Mouse (Mus musculus): ENCODE measurements around the gene Pvrig.
"Not testable (repeated sequence)": the region's sequence is repeated elsewhere in the genome, so short reads cannot be mapped to it uniquely, and the experiment has no call there.

Gene Pvrig

DNA sequence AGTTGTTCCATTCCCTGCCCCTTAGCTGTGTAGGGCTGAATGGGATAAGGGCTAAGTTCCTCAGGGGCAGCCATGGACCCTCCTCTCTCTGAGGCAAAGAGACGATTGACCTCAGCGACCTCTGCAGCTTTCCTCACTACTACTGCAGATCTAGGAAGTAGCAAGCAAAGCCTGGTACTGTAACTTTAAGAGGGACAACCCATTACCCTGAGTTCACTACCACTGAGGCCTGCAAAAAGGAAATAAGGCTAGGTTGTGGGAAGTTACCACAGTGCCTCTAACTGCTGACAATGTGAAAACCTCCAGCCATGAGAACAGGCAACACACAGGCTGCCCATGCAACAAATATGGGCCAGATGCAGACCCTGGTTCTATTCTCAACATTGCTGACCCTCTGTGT lies at the start of gene Pvrig:
TSS of gene Pvrig (plus strand) at position 301 of the 400 bp plus-strand sequence.
- DNase-seq, result no peak

DNA sequence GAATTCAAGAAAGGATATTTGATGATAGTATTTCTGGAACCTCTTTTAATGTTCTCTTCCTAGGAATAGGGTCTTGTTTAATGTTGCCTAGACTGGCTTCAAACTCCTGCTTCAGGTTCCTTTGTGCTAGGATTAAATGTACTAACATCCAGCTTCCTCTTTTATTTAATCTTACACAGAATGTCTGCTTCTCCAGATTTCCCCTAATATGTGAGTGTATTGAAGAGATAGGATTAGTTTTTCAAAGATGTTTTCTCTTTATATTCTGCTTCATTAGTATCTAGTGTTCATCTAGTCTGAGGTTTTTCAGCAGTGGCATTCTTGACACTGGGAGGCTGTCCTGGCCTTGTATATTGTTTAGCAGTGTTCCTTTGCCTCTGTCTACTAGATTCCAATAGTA lies 47.6 kb upstream of the Pvrig start:
- no peak for DNase-seq

DNA sequence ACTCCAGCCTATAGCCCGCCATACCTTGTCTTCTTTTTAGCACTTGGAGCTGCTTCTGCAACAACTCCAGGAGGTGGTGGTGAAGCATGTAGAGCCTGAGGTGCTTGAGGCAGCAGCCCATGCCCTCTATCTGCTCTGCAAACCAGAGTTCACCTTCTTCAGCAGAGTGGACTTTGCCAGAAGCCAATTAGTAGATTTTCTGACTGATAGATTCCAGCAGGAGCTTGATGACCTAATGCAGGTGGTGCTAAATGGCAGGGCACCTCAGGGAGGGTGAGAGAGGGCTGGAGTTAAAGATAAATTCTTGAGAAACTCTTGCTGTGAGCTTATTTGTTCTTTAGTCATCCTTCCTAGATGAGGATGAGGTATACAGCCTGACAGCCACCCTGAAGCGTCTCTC lies 42.1 kb upstream of the Pvrig start:
- no peak for DNase-seq

DNA sequence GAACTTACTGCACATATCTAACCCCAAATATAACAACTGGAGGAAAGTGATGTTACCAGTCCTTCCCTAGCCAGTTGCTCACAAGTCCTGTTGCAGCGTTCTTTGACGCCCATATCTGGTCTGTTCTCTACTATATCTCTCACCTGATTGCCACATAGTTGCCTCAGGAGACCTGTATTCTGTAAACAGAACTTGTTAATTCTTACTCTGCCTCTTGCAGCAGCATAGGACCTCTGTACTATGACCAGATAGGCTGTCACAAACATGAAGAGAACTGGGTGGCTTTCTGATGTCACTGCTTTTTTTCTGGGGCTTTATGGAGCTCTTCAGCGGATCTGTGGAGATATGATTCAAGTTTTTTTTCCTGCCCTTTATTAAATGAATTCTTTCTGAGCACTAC lies 29.0 kb upstream of the Pvrig start:
- DNase-seq, result no peak

DNA sequence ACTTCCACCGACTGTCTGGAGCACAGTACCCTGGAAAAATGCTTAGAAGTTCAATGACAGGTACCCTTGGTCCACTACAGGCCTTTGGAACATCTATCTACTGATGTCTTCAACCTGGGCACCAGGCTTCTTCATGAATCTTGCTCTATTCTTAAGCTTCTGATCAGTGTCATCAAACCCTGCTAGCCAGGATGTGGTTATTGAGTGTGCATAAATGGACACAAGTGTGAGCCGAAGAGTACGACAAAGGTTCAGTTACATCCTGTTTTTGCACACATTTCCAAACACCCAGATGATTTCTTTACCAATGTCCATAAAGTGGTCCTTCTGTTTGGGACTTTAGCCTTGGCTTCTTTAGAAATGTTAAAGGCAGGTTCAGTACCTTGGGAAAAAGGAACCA lies 1.5 kb downstream of the Pvrig start:
- no peak for DNase-seq

DNA sequence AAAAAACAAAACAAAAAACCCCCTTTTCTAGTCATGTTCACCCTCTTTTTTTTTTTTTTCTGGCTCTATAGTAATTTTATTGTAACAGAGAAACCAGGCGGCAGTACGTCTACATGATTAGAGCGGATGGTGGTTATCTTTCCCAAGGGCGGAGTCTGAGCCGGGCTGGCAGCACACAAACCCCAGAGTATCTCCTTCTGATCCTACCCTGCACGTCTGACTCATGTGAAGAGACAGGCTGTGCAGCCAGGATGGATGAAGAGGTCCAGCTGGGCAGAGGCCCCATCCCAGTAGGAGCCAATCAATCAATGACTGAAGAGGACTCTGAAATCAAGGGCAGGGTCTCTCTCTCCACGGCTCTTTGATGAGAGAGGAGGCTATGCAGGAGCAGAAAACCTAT lies 21.4 kb downstream of the Pvrig start:
- not testable (repeated sequence) for DNase-seq

DNA sequence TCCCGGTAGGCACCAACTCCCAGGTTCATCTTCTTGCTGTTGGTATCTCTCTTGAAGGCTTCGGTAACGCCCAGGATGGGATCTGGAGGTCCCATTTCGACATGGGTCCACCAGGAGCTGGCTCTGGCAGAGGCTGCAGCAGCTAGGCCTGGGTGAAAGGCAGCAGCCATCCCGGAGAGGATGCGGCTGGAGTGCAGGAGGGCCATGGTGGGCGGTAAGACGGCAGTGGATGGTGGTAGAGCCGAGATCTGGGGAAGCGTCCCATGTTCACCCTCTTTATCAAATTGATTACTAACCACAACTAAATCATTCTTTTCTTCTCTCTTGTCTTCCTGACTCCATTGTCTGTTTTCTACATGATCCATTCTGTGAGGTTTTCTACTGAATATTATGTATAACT lies 23.6 kb downstream of the Pvrig start:
- not testable (repeated sequence) for DNase-seq
